Mouse (Mus musculus) induced T-regulatory cell, adult 2 months (primary cell): Measurements from ENCODE around the gene Gm13278.
"Not testable (repeated sequence)": the region's sequence is repeated elsewhere in the genome, so short reads cannot be mapped to it uniquely, and the experiment has no call there.

Experiments
- DNase-seq: peaks from one replicate; pipeline ENCODE4 v3.0.0-alpha.2; 2012; ENCODE audit warnings: low read depth

The Gm13278 gene

GRCm38 (mm10) chr4:88791250-88791649 is at the start of gene Gm13278:
Gene Gm13278, plus strand, starts transcription at chr4:88791550.
- DNase-seq, result not testable (repeated sequence)

- peak; percentile 58 for DNase-seq
These were observed 48.5 kb upstream of the Gm13278 start for GRCm38 (mm10) chr4:88742771-88743371.

- DNase-seq, result peak; percentile 29
These were observed 47.1 kb upstream of the Gm13278 start for GRCm38 (mm10) chr4:88744207-88744606.

GRCm38 (mm10) chr4:88749926-88750325 is 41.4 kb upstream of the Gm13278 start:
- DNase-seq, result no peak

GRCm38 (mm10) chr4:88754818-88755340 is 36.5 kb upstream of the Gm13278 start, which contains the start of gene Gm13271:
Gene Gm13271, plus strand, starts transcription at chr4:88754868.
- not testable (repeated sequence) for DNase-seq

- DNase-seq, result peak; percentile 77
These were observed 34.5 kb upstream of the Gm13278 start for GRCm38 (mm10) chr4:88756581-88757513.

GRCm38 (mm10) chr4:88757628-88758031 is 33.7 kb upstream of the Gm13278 start:
- DNase-seq, result peak; percentile 91

GRCm38 (mm10) chr4:88758751-88759150 is 32.6 kb upstream of the Gm13278 start:
- DNase-seq, result not testable (repeated sequence)

GRCm38 (mm10) chr4:88759610-88760268 is 31.6 kb upstream of the Gm13278 start, which contains the start of gene Gm13283:
Gene Gm13283, plus strand, starts transcription at chr4:88760119.
- not testable (repeated sequence) for DNase-seq

- peak; percentile 76 for DNase-seq
These were observed 30.9 kb upstream of the Gm13278 start for GRCm38 (mm10) chr4:88760431-88760830.

GRCm38 (mm10) chr4:88761776-88762175 is 29.6 kb upstream of the Gm13278 start:
- DNase-seq, result not testable (repeated sequence)

GRCm38 (mm10) chr4:88762341-88762740 is 29.0 kb upstream of the Gm13278 start:
- not testable (repeated sequence) for DNase-seq

- peak; percentile 72 for DNase-seq
These were observed 27.8 kb upstream of the Gm13278 start for GRCm38 (mm10) chr4:88763384-88764018.

GRCm38 (mm10) chr4:88773534-88773933 is 17.8 kb upstream of the Gm13278 start, which contains the start of gene Gm13290:
Gene Gm13290, plus strand, starts transcription at chr4:88773834.
- DNase-seq, result not testable (repeated sequence)

GRCm38 (mm10) chr4:88776622-88777021 is 14.7 kb upstream of the Gm13278 start, which contains the start of gene Gm13289:
Gene Gm13289, plus strand, starts transcription at chr4:88776922.
- not testable (repeated sequence) for DNase-seq

- not testable (repeated sequence) for DNase-seq
These were observed 11.8 kb upstream of the Gm13278 start, which contains the start of gene Gm13272 for GRCm38 (mm10) chr4:88779550-88779949. Gene Gm13272, plus strand, starts transcription at chr4:88779850.

GRCm38 (mm10) chr4:88780320-88780719 is 11.0 kb upstream of the Gm13278 start:
- not testable (repeated sequence) for DNase-seq

- not testable (repeated sequence) for DNase-seq
These were observed 9.5 kb upstream of the Gm13278 start, which contains the start of gene Ifnz for GRCm38 (mm10) chr4:88781831-88782230. Gene Ifnz, plus strand, starts transcription at chr4:88782131.

- DNase-seq, result not testable (repeated sequence)
These were observed 9.0 kb upstream of the Gm13278 start for GRCm38 (mm10) chr4:88782335-88782734.

- not testable (repeated sequence) for DNase-seq
These were observed 5.9 kb upstream of the Gm13278 start, which contains the start of gene Gm13276 for GRCm38 (mm10) chr4:88785409-88785808. Gene Gm13276, plus strand, starts transcription at chr4:88785709.

- DNase-seq, result not testable (repeated sequence)
These were observed 2.9 kb upstream of the Gm13278 start, which contains the start of gene Gm13277 for GRCm38 (mm10) chr4:88788402-88788801. Gene Gm13277, plus strand, starts transcription at chr4:88788632.
